Mouse (Mus musculus) spleen, adult 10 weeks (tissue): ENCODE data around the gene Mff. TPM values are rescaled to one million over a fixed set of nuclear protein-coding genes. Genes with fewer than 3 reads are reported as not detected.

ENCODE experiments used
- polyA plus RNA-seq: library from polyadenylated mRNA; stranded (reverse); fragments of 350-450 nt; fragmentation: Illumina TruSeq; extraction: RNeasy Lipid Tissue Mini Kit (QIAGEN cat#74804); gene quantifications from one replicate; pipeline ENCODE4 v1.2.3, GENCODE M21; 2015; ENCODE audit warnings: low replicate concordance; ENCODE audit not compliant: insufficient read depth

Gene Mff
- 199 TPM for polyA plus RNA-seq

GRCm38 (mm10) chr1:82724339-82725025, at the start of gene Mff:
Gene Mff (plus strand): TSS chr1:82724890.

GRCm38 (mm10) chr1:82768269-82768668, 43.6 kb downstream of the Mff start, which contains the start of gene Tm4sf20:
Gene Tm4sf20 (minus strand): TSS chr1:82768461.

GRCm38 (mm10) chr1:82771022-82771586, 46.4 kb downstream of the Mff start, which contains the start of gene Gm47791:
Gene Gm47791 (minus strand): TSS chr1:82771243.

Other genes with a start within 250 kb of the Mff start
- 0.21 TPM for gene Col4a4, start 138.0 kb upstream of the Mff start, polyA plus RNA-seq
- 0.12 TPM for gene Col4a3, start 138.0 kb upstream of the Mff start, polyA plus RNA-seq
- gene Tm4sf20, start 43.6 kb downstream of the Mff start, polyA plus RNA-seq: not detected
- gene Gm47791, start 46.4 kb downstream of the Mff start, polyA plus RNA-seq: not detected
- gene Agfg1, start 114.6 kb downstream of the Mff start, polyA plus RNA-seq: 64.2 TPM
- 0.88 TPM for gene A030005L19Rik, start 188.4 kb downstream of the Mff start, polyA plus RNA-seq
- not detected for gene A030014E15Rik, start 200.0 kb downstream of the Mff start, polyA plus RNA-seq
- not detected for gene Gm6217, start 206.5 kb downstream of the Mff start, polyA plus RNA-seq
- gene A030003K21Rik, start 218.5 kb downstream of the Mff start, polyA plus RNA-seq: not detected
- gene Gm7544, start 231.1 kb downstream of the Mff start, polyA plus RNA-seq: not detected
- gene Gm47955, start 235.4 kb downstream of the Mff start, polyA plus RNA-seq: not detected